Mouse (Mus musculus) intestine, embryonic 16.5 days (tissue): ENCODE measurements around the gene Mei1. TPM values are rescaled to one million over a fixed set of nuclear protein-coding genes. Genes with fewer than 3 reads are reported as not detected.
A peak's percentile ranks its signal among the peaks of the same experiment; 100 is the strongest.
"Not testable (repeated sequence)": the region's sequence is repeated elsewhere in the genome, so short reads cannot be mapped to it uniquely, and the experiment has no call there.

Experiments used
- ATAC-seq: fragments of 200-750 bp; cut with Nextera tagmentation; 2 replicates; pipeline ENCODE4 v1.8.0; 2017; ENCODE audit warnings: moderate TSS enrichment, moderate library complexity
- H3K27ac ChIP-seq: fragments of 300-500 bp; sonication (generic); 2 replicates; pipeline ENCODE4 v1.5.1; 2014; ENCODE audit warnings: mild to moderate bottlenecking, low read length
- H3K27me3 ChIP-seq: fragments of 300-500 bp; sonication (generic); replicated peaks from 2 replicates; pipeline ENCODE4 v1.6.1; 2014; ENCODE audit warnings: low read length, control low read depth, mixed read lengths; ENCODE audit not compliant: control insufficient read depth, insufficient read depth
- H3K36me3 ChIP-seq: fragments of 300-500 bp; sonication (generic); 2 replicates; pipeline ENCODE4 v1.6.1; 2014; ENCODE audit warnings: low read length, control low read depth; ENCODE audit not compliant: control insufficient read depth, insufficient read depth
- H3K4me1 ChIP-seq: fragments of 300-500 bp; sonication (generic); 2 replicates; pipeline ENCODE4 v1.6.1; 2014; ENCODE audit warnings: low read length, control low read depth, mixed read lengths; ENCODE audit not compliant: control insufficient read depth, insufficient read depth
- H3K4me2 ChIP-seq: fragments of 300-500 bp; sonication (generic); 2 replicates; pipeline ENCODE4 v1.6.1; 2014; ENCODE audit warnings: low read depth, low read length, control low read depth
- H3K4me3 ChIP-seq: fragments of 300-500 bp; sonication (generic); 2 replicates; pipeline ENCODE4 v1.5.1; 2014; ENCODE audit warnings: mild to moderate bottlenecking, low read length
- H3K9ac ChIP-seq: fragments of 300-500 bp; sonication (generic); 2 replicates; pipeline ENCODE4 v1.6.1; 2014; ENCODE audit warnings: low read depth, low read length
- H3K9me3 ChIP-seq: fragments of 300-500 bp; sonication (generic); 2 replicates; pipeline ENCODE4 v1.6.1; 2016; ENCODE audit warnings: low read length, control low read depth; ENCODE audit not compliant: control insufficient read depth
- WGBS: fragments of 180-500 bp; shearing (Covaris S2); extraction: QIAGEN DNeasy Blood & Tissue Kit; methylation state at CpG from one replicate; pipeline ENCODE4 v1.1.7; 2014; 5-methylcytosine and 5-hydroxymethylcytosine counted together
- polyA plus RNA-seq: library from polyadenylated mRNA; unstranded; fragments of >200 nt; fragmentation: Nextera tagmentation; extraction: Ambion mirVana; gene quantifications from 2 replicates; pipeline ENCODE4 v1.2.1, GENCODE M21; 2015

Mei1 gene
- polyA plus RNA-seq, 1 experiment from 2014 or later, result not detected

- H3K27ac ChIP-seq, result no peak overlapping the region
- no peaks in the 10 kb centered on the region for H3K9me3 ChIP-seq
Observed at GRCm38 (mm10) chr15:82073490-82073889, 3.7 kb downstream of the Mei1 start.

GRCm38 (mm10) chr15:82079883-82080282 is 10.1 kb downstream of the Mei1 start:
- Histone ChIP-seq H3K9ac (no peak overlapping the region), H3K27ac (no peak overlapping the region), H3K4me1 (no peaks in the 10 kb centered on the region), H3K4me3 (no peak overlapping the region), H3K36me3 (no peaks in the 10 kb centered on the region), H3K9me3 (no peaks in the 10 kb centered on the region), H3K4me2 (no peak overlapping the region), H3K27me3 (peaks cover 8% of the 10 kb centered on the region; the same call in 1 of the 2 replicates)
- 51% methylated on average over 10 of the region's 10 CpGs for WGBS
- no peak for ATAC-seq

More at GRCm38 (mm10) chr15:82073490-82073889, 3.7 kb downstream of the Mei1 start:
- ATAC-seq, result no peak
- Histone ChIP-seq H3K4me2 (no peak overlapping the region), H3K4me1 (0 out of 2 replicates have a peak, but pooled peaks cover 3% of the 10 kb centered on the region), H3K36me3 (no peaks in the 10 kb centered on the region), H3K4me3 (no peak overlapping the region), H3K27me3 (peaks cover 31% of the 10 kb centered on the region), H3K9ac (no peak overlapping the region)
- 80% methylated on average over 7 of the region's 7 CpGs for WGBS

GRCm38 (mm10) chr15:82081161-82081560 is 11.4 kb downstream of the Mei1 start:
- H3K4me1 ChIP-seq, result no peaks in the 10 kb centered on the region
- H3K36me3 ChIP-seq, result no peaks in the 10 kb centered on the region
- 35% methylated on average over 7 of the region's 7 CpGs for WGBS
- H3K4me3 ChIP-seq, result no peak overlapping the region
- no peak for ATAC-seq
- H3K27ac ChIP-seq, result no peak overlapping the region
- peaks cover 13% of the 10 kb centered on the region for H3K27me3 ChIP-seq
- H3K4me2 ChIP-seq, result no peak overlapping the region
- H3K9ac ChIP-seq, result no peak overlapping the region
- H3K9me3 ChIP-seq, result no peaks in the 10 kb centered on the region

- Histone ChIP-seq H3K4me2 (no peak overlapping the region), H3K9me3 (no peaks in the 10 kb centered on the region), H3K9ac (no peak overlapping the region), H3K36me3 (no peaks in the 10 kb centered on the region), H3K4me3 (no peak overlapping the region), H3K27ac (no peak overlapping the region), H3K4me1 (no peaks in the 10 kb centered on the region), H3K27me3 (peaks cover 22% of the 10 kb centered on the region)
- no peak for ATAC-seq
- 81% methylated on average over 9 of the region's 9 CpGs for WGBS
Observed at GRCm38 (mm10) chr15:82085606-82086005, 15.8 kb downstream of the Mei1 start.

GRCm38 (mm10) chr15:82086131-82086530 is 16.3 kb downstream of the Mei1 start:
- ATAC-seq, result no peak
- Histone ChIP-seq H3K4me3 (no peak overlapping the region), H3K9ac (no peak overlapping the region), H3K9me3 (no peaks in the 10 kb centered on the region), H3K4me2 (no peak overlapping the region), H3K36me3 (no peaks in the 10 kb centered on the region), H3K4me1 (no peaks in the 10 kb centered on the region), H3K27me3 (peaks cover 22% of the 10 kb centered on the region), H3K27ac (no peak overlapping the region)
- WGBS, result 68% methylated on average over 12 of the region's 12 CpGs

GRCm38 (mm10) chr15:82087266-82087665 is 17.5 kb downstream of the Mei1 start:
- Histone ChIP-seq H3K4me2 (no peak overlapping the region), H3K4me1 (no peaks in the 10 kb centered on the region), H3K27me3 (peaks cover 18% of the 10 kb centered on the region), H3K27ac (no peak overlapping the region), H3K9ac (no peak overlapping the region), H3K4me3 (no peak overlapping the region), H3K36me3 (no peaks in the 10 kb centered on the region), H3K9me3 (no peaks in the 10 kb centered on the region)
- no peak for ATAC-seq
- WGBS, result 12% methylated on average over 10 of the region's 10 CpGs

- 82% methylated on average over 7 of the region's 7 CpGs for WGBS
- Histone ChIP-seq H3K4me1 (no peaks in the 10 kb centered on the region), H3K9me3 (no peaks in the 10 kb centered on the region), H3K9ac (no peak overlapping the region), H3K4me2 (no peak overlapping the region), H3K36me3 (no peaks in the 10 kb centered on the region), H3K27ac (no peak overlapping the region), H3K27me3 (peaks cover 12% of the 10 kb centered on the region; the same call in 1 of the 2 replicates), H3K4me3 (no peak overlapping the region)
- no peak for ATAC-seq
Observed at GRCm38 (mm10) chr15:82091061-82091460, 21.3 kb downstream of the Mei1 start.

- H3K4me3 ChIP-seq, result no peak overlapping the region
- WGBS, result 22% methylated on average over 8 of the region's 8 CpGs
- ATAC-seq, result no peak
- no peak overlapping the region for H3K4me2 ChIP-seq
- no peaks in the 10 kb centered on the region for H3K4me1 ChIP-seq
- H3K27ac ChIP-seq, result no peak overlapping the region
- no peaks in the 10 kb centered on the region for H3K9me3 ChIP-seq
- peaks cover 30% of the 10 kb centered on the region for H3K27me3 ChIP-seq
- no peaks in the 10 kb centered on the region for H3K36me3 ChIP-seq
- no peak overlapping the region for H3K9ac ChIP-seq
Observed at GRCm38 (mm10) chr15:82106953-82107555, 37.3 kb downstream of the Mei1 start.

- Histone ChIP-seq H3K9me3 (no peaks in the 10 kb centered on the region), H3K4me3 (no peak overlapping the region), H3K4me1 (0 out of 2 replicates have a peak, but pooled peaks cover 6% of the 10 kb centered on the region), H3K27ac (no peak overlapping the region), H3K4me2 (no peak overlapping the region), H3K36me3 (no peaks in the 10 kb centered on the region), H3K9ac (no peak overlapping the region), H3K27me3 (peaks cover 25% of the 10 kb centered on the region)
- ATAC-seq, result peak; percentile 81
- WGBS, result 61% methylated on average over 8 of the region's 8 CpGs
Observed at GRCm38 (mm10) chr15:82120544-82120943, 50.7 kb downstream of the Mei1 start.

- not testable (repeated sequence) for H3K36me3 ChIP-seq, H3K4me1 ChIP-seq, H3K4me3 ChIP-seq, H3K27ac ChIP-seq, ATAC-seq, H3K4me2 ChIP-seq, H3K9me3 ChIP-seq
- WGBS, result 76% methylated on average over 4 of the region's 4 CpGs
- Histone ChIP-seq H3K27me3 (peaks cover 14% of the 10 kb centered on the region), H3K9ac (peak overlapping the region; percentile 88; the same call in 1 of the 2 replicates)
Observed at GRCm38 (mm10) chr15:82126690-82127089, 56.9 kb downstream of the Mei1 start.
